19 mouse cellular contexts compared by ENCODE assay signal in the genomic region with DNA sequence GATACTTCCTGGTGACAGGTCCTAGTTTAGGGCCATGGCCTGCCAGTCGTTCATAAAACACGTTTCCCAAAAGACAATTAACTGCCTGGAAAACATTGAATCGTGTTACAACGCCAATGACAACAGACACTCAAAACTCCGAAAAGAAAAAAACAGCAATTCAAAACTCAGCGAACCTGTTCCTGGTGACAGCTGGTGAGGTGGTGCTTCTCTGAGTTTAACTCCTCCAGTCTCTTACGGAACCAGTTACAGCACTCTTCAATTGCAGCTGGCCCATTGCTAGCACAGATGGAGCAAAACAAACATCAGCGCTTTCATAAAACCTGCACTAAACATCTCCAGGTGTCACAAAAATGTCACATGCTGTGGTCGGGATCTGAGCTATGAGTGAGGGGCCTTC. TPM values are rescaled to one million over a fixed set of nuclear protein-coding genes. Genes with fewer than 3 reads are reported as not detected.
DNase-seq lines count a peak whose midpoint lies in the region; ATAC-seq and TF ChIP-seq lines count a peak whose summit lies in the region.
"Had no signal": no experiment of that assay in that cellular context is flagged by ENCODE, and none has a peak within 500 bp of the region (broad histone marks: within the 10 kb centered on the region; RNA-seq: fewer than 3 reads in every experiment).

No protein-coding gene starts in this region.

- H3K4me2 ChIP-seq in embryonic facial prominence, embryonic 14.5 days (ENCODE audit: low read depth, low read length), result no peak overlapping the region
- H3K4me2 ChIP-seq in kidney, embryonic 14.5 days (replicated peaks; ENCODE audit: low read depth, low read length), result no peak overlapping the region
- no peak overlapping the region for H3K4me2 ChIP-seq in myocyte (ENCODE audit: low read depth)
- H3K4me2 ChIP-seq: forebrain, embryonic 13.5 days; heart, embryonic 13.5 days; hindbrain, embryonic 15.5 days had no signal

- no peaks in the 10 kb centered on the region for H3K79me2 ChIP-seq in myocyte (ENCODE audit: control insufficient read depth, insufficient read depth)

- no peak overlapping the region for H3K4me3 ChIP-seq in embryonic facial prominence, embryonic 14.5 days (ENCODE audit: low read depth, low read length)
- H3K4me3 ChIP-seq in embryonic facial prominence, embryonic 10.5 days, result no peak overlapping the region
- H3K4me3 ChIP-seq in kidney, embryonic 14.5 days (ENCODE audit: low read length), result no peak overlapping the region
- no peak overlapping the region for H3K4me3 ChIP-seq in myocyte
- H3K4me3 ChIP-seq: forebrain, embryonic 13.5 days; heart, embryonic 13.5 days; hindbrain, embryonic 15.5 days had no signal

- no peak overlapping the region for H3K9ac ChIP-seq in embryonic facial prominence, embryonic 14.5 days (ENCODE audit: low read depth, low read length)
- no peak overlapping the region for H3K9ac ChIP-seq in kidney, embryonic 14.5 days (ENCODE audit: low read depth, low read length)
- H3K9ac ChIP-seq: forebrain, embryonic 13.5 days; heart, embryonic 13.5 days; hindbrain, embryonic 15.5 days had no signal

- no peaks in the 10 kb centered on the region for H3K27me3 ChIP-seq in embryonic facial prominence, embryonic 14.5 days (replicated peaks; ENCODE audit: control insufficient read depth, insufficient read depth, low read length)
- no peaks in the 10 kb centered on the region for H3K27me3 ChIP-seq in embryonic facial prominence, embryonic 10.5 days (replicated peaks; ENCODE audit: low read depth, poor library complexity, severe bottlenecking)
- no peaks in the 10 kb centered on the region for H3K27me3 ChIP-seq in kidney, embryonic 14.5 days (ENCODE audit: control insufficient read depth, insufficient read depth, low read length)
- H3K27me3 ChIP-seq in myocyte (ENCODE audit: control insufficient read depth, insufficient read depth, insufficient read length), result no peaks in the 10 kb centered on the region
- H3K27me3 ChIP-seq: forebrain, embryonic 13.5 days; heart, embryonic 13.5 days; hindbrain, embryonic 15.5 days had no signal

- H3K36me3 ChIP-seq in embryonic facial prominence, embryonic 14.5 days (ENCODE audit: control insufficient read depth, insufficient read depth, low read length), result peaks cover 82% of the 10 kb centered on the region
- peaks cover 59% of the 10 kb centered on the region for H3K36me3 ChIP-seq in embryonic facial prominence, embryonic 10.5 days (replicated peaks)
- H3K36me3 ChIP-seq in kidney, embryonic 14.5 days (ENCODE audit: control insufficient read depth, insufficient read depth, low read length), result peaks cover 36% of the 10 kb centered on the region; the same call in 1 of the 2 replicates
- peaks cover 51% of the 10 kb centered on the region for H3K36me3 ChIP-seq in myocyte (ENCODE audit: control insufficient read depth, insufficient read depth)

- no peak overlapping the region for H3ac ChIP-seq in myocyte (ENCODE audit: control insufficient read depth, insufficient read length)

- peak; percentile 40 for DNase-seq in embryonic facial prominence, embryonic 14.5 days (ENCODE audit: low spot score)
- no peak for DNase-seq in embryonic facial prominence, embryonic 10.5 days (ENCODE audit: low spot score)
- no peak for DNase-seq in kidney, adult 18-20 months
- DNase-seq in forelimb bud, embryonic 11.5 days (ENCODE audit: low read depth, low spot score), result peak; percentile 54
- DNase-seq in lung, adult 18-20 months, result no peak
- DNase-seq: adrenal gland, adult 8-10 months; adrenal gland, postnatal 36 days; B cell, adult 2 months; cerebellum, adult 2 months; cerebellum, postnatal 10 days; gastrocnemius, postnatal 10 days; heart, postnatal 36 days had no signal

- peak; percentile 53; the same call in 1 of the 2 replicates for ATAC-seq in embryonic facial prominence, embryonic 14.5 days (ENCODE audit: low read depth)
- ATAC-seq in kidney, embryonic 14.5 days (ENCODE audit: low FRiP score, low TSS enrichment), result 0 out of 2 replicates have a peak, but pooled peaks have one; percentile 40
- ATAC-seq: CD4-positive, CD25-positive, alpha-beta regulatory T cell, adult 4 months; forebrain, embryonic 13.5 days had no signal

- no peak overlapping the region for H3K27ac ChIP-seq in embryonic facial prominence, embryonic 14.5 days (replicated peaks; ENCODE audit: low read depth, low read length)
- H3K27ac ChIP-seq in embryonic facial prominence, embryonic 10.5 days (replicated peaks), result no peak overlapping the region
- H3K27ac ChIP-seq in kidney, embryonic 14.5 days (ENCODE audit: low read depth, low read length), result no peak overlapping the region
- H3K27ac ChIP-seq: forebrain, embryonic 13.5 days; heart, embryonic 13.5 days; hindbrain, embryonic 15.5 days had no signal

- no peaks in the 10 kb centered on the region for H3K9me3 ChIP-seq in embryonic facial prominence, embryonic 14.5 days (ENCODE audit: control insufficient read depth, low read length)
- no peaks in the 10 kb centered on the region for H3K9me3 ChIP-seq in embryonic facial prominence, embryonic 10.5 days
- no peaks in the 10 kb centered on the region for H3K9me3 ChIP-seq in kidney, embryonic 14.5 days (ENCODE audit: control insufficient read depth, low read length)
- H3K9me3 ChIP-seq: forebrain, embryonic 13.5 days; G1E; heart, embryonic 13.5 days; hindbrain, embryonic 15.5 days had no signal

- WGBS in embryonic facial prominence, embryonic 14.5 days, result 63% methylated on average over 9 of the region's 9 CpGs
- 82% methylated on average over 9 of the region's 9 CpGs for WGBS in embryonic facial prominence, embryonic 10.5 days
- WGBS in kidney, embryonic 14.5 days, result 26% methylated on average over 9 of the region's 9 CpGs

- TF ChIP-seq POLR2A in myocyte (IDR thresholded peaks at IDR 0.05; ENCODE audit: insufficient read length, low read depth), result no peak

- no peaks in the 10 kb centered on the region for H3K4me1 ChIP-seq in embryonic facial prominence, embryonic 14.5 days (ENCODE audit: control insufficient read depth, insufficient read depth, low read length)
- H3K4me1 ChIP-seq in embryonic facial prominence, embryonic 10.5 days, result no peaks in the 10 kb centered on the region
- H3K4me1 ChIP-seq in kidney, embryonic 14.5 days (ENCODE audit: control insufficient read depth, insufficient read depth, low read length), result no peaks in the 10 kb centered on the region
- H3K4me1 ChIP-seq: forebrain, embryonic 13.5 days; heart, embryonic 13.5 days; hindbrain, embryonic 15.5 days had no signal

TF ChIP-seq in myocyte, 11 proteins besides CTCF, POLR2A, EP300 and RAD21:
- TF ChIP-seq MAX (IDR thresholded peaks at IDR 0.05; ENCODE audit: low read depth) (no peak), REST (IDR thresholded peaks at IDR 0.05; ENCODE audit: insufficient read depth, insufficient read length) (no peak), SRF (IDR thresholded peaks at IDR 0.05; ENCODE audit: control insufficient read depth, insufficient read length, low read depth) (no peak), MYOD1 (IDR thresholded peaks at IDR 0.05; ENCODE audit: control insufficient read depth in 1 of 3, insufficient read length in 2 of 3, low read depth in 2 of 3) (peak in 2 of 3 experiments; percentile 46 to 54), TCF3 (IDR thresholded peaks at IDR 0.05; ENCODE audit: insufficient read length, low read depth) (no peak), MYOG (IDR thresholded peaks at IDR 0.05; ENCODE audit: control insufficient read depth in 1 of 3, insufficient read depth in 1 of 3, insufficient read length in 2 of 3, low read depth in 2 of 3) (peak in 1 of 3 experiments; percentile 33)

RNA-seq across cellular contexts. Expression of gene Agl, which starts 21.4 kb away (rescaled TPM):
- 35.5 and 48.7 TPM in 2 replicates for polyA plus RNA-seq in embryonic facial prominence, embryonic 14.5 days (2014; fragmentation: Nextera tagmentation; extraction: Ambion mirVana)
- 9.9 and 10.2 TPM in 2 replicates for polyA plus RNA-seq in embryonic facial prominence, embryonic 10.5 days (2016; fragmentation: Nextera tagmentation; extraction: Ambion mirVana)
- polyA plus RNA-seq in kidney, embryonic 14.5 days (2014; fragmentation: Nextera tagmentation; extraction: Ambion mirVana), result 13.0 and 22.2 TPM in 2 replicates
- polyA plus RNA-seq in myocyte (2012; fragmentation: generic; extraction: Trizol), result 35.8 TPM

Comparison
In these comparisons a context has a peak if more than half of its experiments do, and no peak if none do; other contexts are left out.
1. DNase-seq: peak in embryonic facial prominence, embryonic 14.5 days (single experiment) and forelimb bud, embryonic 11.5 days (single experiment); none in embryonic facial prominence, embryonic 10.5 days (single experiment), kidney, adult 18-20 months (single experiment) and lung, adult 18-20 months (0 of 2).